Mouse (Mus musculus) liver, postnatal 0 days (tissue): Measurements from ENCODE around the gene Slc7a11. TPM values are rescaled to one million over a fixed set of nuclear protein-coding genes. Genes with fewer than 3 reads are reported as not detected.

ENCODE experiments used
- ATAC-seq: fragments of 200-750 bp; cut with Nextera tagmentation; 2 replicates; pipeline ENCODE4 v1.8.0; 2017; ENCODE audit warnings: mild to moderate bottlenecking, moderate library complexity
- DNase-seq: peaks from one replicate; pipeline ENCODE4 v3.0.0-alpha.2; 2016
- H3K27ac ChIP-seq: fragments of 300-500 bp; sonication (generic); 2 replicates; pipeline ENCODE4 v1.5.1; 2014; ENCODE audit warnings: antibody characterized with exemption, moderate library complexity, mild to moderate bottlenecking, low read depth
- H3K27me3 ChIP-seq: fragments of 300-500 bp; sonication (generic); 2 replicates; pipeline ENCODE4 v1.6.1; 2014; ENCODE audit warnings: low read length, control low read depth, mixed read lengths; ENCODE audit not compliant: insufficient read depth
- H3K36me3 ChIP-seq: fragments of 300-500 bp; sonication (generic); replicated peaks from 2 replicates; pipeline ENCODE4 v1.6.1; 2014; ENCODE audit warnings: mild to moderate bottlenecking, control low read depth, low read length, moderate library complexity, mixed read lengths; ENCODE audit not compliant: insufficient read depth
- H3K4me1 ChIP-seq: fragments of 300-500 bp; sonication (generic); 2 replicates; pipeline ENCODE4 v1.6.1; 2014; ENCODE audit warnings: antibody characterized with exemption, mild to moderate bottlenecking, control low read depth; ENCODE audit not compliant: insufficient read depth
- H3K4me2 ChIP-seq: fragments of 300-500 bp; sonication (generic); 2 replicates; pipeline ENCODE4 v1.6.1; 2014; ENCODE audit warnings: low read depth, mild to moderate bottlenecking, low read length, moderate library complexity, mixed read lengths
- H3K4me3 ChIP-seq: fragments of 300-500 bp; sonication (generic); 2 replicates; pipeline ENCODE4 v1.5.1; 2014; ENCODE audit warnings: low read depth, low read length
- H3K9ac ChIP-seq: fragments of 300-500 bp; sonication (generic); replicated peaks from 2 replicates; pipeline ENCODE4 v1.6.1; 2014; ENCODE audit warnings: mild to moderate bottlenecking, moderate library complexity
- H3K9me3 ChIP-seq: fragments of 300-500 bp; sonication (generic); 2 replicates; pipeline ENCODE4 v1.6.1; 2016; ENCODE audit warnings: mild to moderate bottlenecking, control low read depth, low read length, mixed read lengths
- CTCF ChIP-seq: sonication (generic); IDR thresholded peaks from 2 replicates; pipeline ENCODE4 v1.5.1; 2016; ENCODE audit warnings: antibody characterized with exemption, low read depth
- EP300 ChIP-seq: IDR thresholded peaks from 2 replicates; pipeline ENCODE4 v1.6.1; 2016; ENCODE audit warnings: antibody characterized with exemption, low read depth, mild to moderate bottlenecking
- WGBS: fragments of 180-500 bp; shearing (Covaris S2); extraction: QIAGEN DNeasy Blood & Tissue Kit; methylation state at CpG from one replicate; pipeline ENCODE4 v1.1.7; 2014; ENCODE audit not compliant: insufficient replicate concordance; 5-methylcytosine and 5-hydroxymethylcytosine counted together
- polyA plus RNA-seq: library from polyadenylated mRNA; unstranded; fragments of >200 nt; fragmentation: Nextera tagmentation; extraction: Ambion mirVana; gene quantifications from 2 replicates; pipeline ENCODE4 v1.2.1, GENCODE M21; 2015

The Slc7a11 gene
- polyA plus RNA-seq, 1 experiment from 2014 or later, result 0.14 TPM

DNA sequence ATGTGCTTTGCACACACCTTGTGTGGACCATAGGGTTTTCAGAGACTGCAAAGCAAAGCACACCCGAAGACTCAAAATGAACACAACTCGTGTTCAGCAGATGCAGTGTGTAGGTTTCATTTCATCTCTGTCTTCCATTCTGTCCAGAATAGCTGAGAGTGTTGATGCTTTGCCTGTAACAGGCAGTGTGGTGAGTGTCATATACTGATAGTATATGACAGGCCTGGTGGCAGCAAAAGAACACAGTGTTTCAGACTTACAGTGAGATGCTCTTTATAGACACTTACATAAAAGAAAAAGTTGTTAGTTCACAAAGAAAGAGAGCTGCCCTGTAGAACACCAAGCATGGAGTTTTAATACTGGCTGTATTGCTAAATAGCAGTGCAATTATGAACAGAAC lies 505.8 kb downstream of the Slc7a11 start:
- Histone ChIP-seq H3K4me3 (no peak overlapping the region), H3K4me2 (no peak overlapping the region), H3K27ac (no peak overlapping the region), H3K4me1 (no peaks in the 10 kb centered on the region), H3K9me3 (no peaks in the 10 kb centered on the region), H3K27me3 (no peaks in the 10 kb centered on the region), H3K9ac (no peak overlapping the region), H3K36me3 (no peaks in the 10 kb centered on the region)
- ATAC-seq, result no peak
- TF ChIP-seq EP300, result no peak
- no peak for TF ChIP-seq CTCF
- WGBS, result 77% methylated on average over 2 of the region's 2 CpGs
- no peak for DNase-seq

DNA sequence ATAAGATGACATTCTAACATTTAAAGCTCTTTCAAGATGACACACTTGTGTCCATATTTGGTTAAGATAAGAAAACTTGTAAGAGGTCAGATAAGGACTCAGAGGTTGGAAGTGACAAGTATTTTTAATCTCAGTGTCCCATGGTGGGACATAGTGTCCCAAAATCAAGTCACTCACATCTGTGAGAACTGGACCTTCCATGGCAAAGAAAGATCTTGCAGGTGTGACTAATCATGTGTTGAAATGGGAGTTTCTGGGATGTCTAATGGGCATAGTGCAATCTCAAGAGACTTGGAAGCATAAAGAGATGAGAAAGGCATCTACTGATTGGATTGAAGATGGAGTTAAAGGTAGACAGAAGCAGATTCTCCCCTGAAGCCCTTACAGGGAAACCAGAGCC lies 513.9 kb downstream of the Slc7a11 start:
- Histone ChIP-seq H3K9ac (no peak overlapping the region), H3K27ac (no peak overlapping the region), H3K4me1 (no peaks in the 10 kb centered on the region), H3K27me3 (no peaks in the 10 kb centered on the region), H3K4me3 (no peak overlapping the region), H3K9me3 (no peaks in the 10 kb centered on the region), H3K36me3 (no peaks in the 10 kb centered on the region), H3K4me2 (no peak overlapping the region)
- DNase-seq, result no peak
- no peak for TF ChIP-seq EP300
- TF ChIP-seq CTCF, result no peak
- no peak for ATAC-seq

- Histone ChIP-seq H3K9ac (no peak overlapping the region), H3K4me1 (no peaks in the 10 kb centered on the region), H3K36me3 (no peaks in the 10 kb centered on the region), H3K4me3 (no peak overlapping the region), H3K27ac (no peak overlapping the region), H3K4me2 (no peak overlapping the region), H3K9me3 (no peaks in the 10 kb centered on the region), H3K27me3 (no peaks in the 10 kb centered on the region)
- TF ChIP-seq EP300 (no peak), CTCF (no peak)
- 41% methylated on average over 4 of the region's 4 CpGs for WGBS
- no peak for DNase-seq
- ATAC-seq, result no peak
Measured at GRCm38 (mm10) chr3:49928509-49929263, 514.7 kb downstream of the Slc7a11 start.

DNA sequence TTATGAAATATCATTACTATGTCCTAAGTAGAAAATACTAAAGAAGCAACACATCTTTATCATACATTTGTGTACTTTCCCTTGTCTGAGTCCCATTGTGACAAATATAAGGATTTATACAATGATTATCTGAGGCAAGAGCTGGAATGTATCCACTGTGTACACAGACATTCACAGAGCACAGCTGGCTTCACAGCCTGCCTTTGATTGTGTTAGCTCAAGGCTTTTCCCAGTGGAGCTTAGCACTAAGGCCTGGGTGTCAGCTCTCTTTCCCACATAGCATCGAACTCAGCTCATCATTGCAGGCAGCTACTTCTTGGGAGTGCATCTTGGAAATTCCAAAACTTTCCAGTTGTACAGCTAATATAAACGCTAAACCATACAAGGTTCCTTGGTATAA lies 529.5 kb downstream of the Slc7a11 start:
- Histone ChIP-seq H3K4me2 (no peak overlapping the region), H3K9me3 (no peaks in the 10 kb centered on the region), H3K36me3 (no peaks in the 10 kb centered on the region), H3K27ac (no peak overlapping the region), H3K4me1 (no peaks in the 10 kb centered on the region), H3K9ac (no peak overlapping the region), H3K4me3 (no peak overlapping the region), H3K27me3 (no peaks in the 10 kb centered on the region)
- no peak for TF ChIP-seq CTCF
- no peak for TF ChIP-seq EP300
- ATAC-seq (no peak), DNase-seq (no peak)
- 52% methylated on average over 2 of the region's 2 CpGs for WGBS

GRCm38 (mm10) chr3:49910922-49911321 lies 532.5 kb downstream of the Slc7a11 start:
- H3K9ac ChIP-seq, result no peak overlapping the region
- H3K36me3 ChIP-seq, result no peaks in the 10 kb centered on the region
- no peaks in the 10 kb centered on the region for H3K4me1 ChIP-seq
- 72% methylated on average over 1 of the region's 1 CpGs for WGBS
- DNase-seq (no peak), ATAC-seq (no peak)
- H3K4me2 ChIP-seq, result no peak overlapping the region
- TF ChIP-seq EP300, result no peak
- no peak for TF ChIP-seq CTCF
- no peak overlapping the region for H3K4me3 ChIP-seq
- no peaks in the 10 kb centered on the region for H3K27me3 ChIP-seq
- no peaks in the 10 kb centered on the region for H3K9me3 ChIP-seq
- no peak overlapping the region for H3K27ac ChIP-seq

DNA sequence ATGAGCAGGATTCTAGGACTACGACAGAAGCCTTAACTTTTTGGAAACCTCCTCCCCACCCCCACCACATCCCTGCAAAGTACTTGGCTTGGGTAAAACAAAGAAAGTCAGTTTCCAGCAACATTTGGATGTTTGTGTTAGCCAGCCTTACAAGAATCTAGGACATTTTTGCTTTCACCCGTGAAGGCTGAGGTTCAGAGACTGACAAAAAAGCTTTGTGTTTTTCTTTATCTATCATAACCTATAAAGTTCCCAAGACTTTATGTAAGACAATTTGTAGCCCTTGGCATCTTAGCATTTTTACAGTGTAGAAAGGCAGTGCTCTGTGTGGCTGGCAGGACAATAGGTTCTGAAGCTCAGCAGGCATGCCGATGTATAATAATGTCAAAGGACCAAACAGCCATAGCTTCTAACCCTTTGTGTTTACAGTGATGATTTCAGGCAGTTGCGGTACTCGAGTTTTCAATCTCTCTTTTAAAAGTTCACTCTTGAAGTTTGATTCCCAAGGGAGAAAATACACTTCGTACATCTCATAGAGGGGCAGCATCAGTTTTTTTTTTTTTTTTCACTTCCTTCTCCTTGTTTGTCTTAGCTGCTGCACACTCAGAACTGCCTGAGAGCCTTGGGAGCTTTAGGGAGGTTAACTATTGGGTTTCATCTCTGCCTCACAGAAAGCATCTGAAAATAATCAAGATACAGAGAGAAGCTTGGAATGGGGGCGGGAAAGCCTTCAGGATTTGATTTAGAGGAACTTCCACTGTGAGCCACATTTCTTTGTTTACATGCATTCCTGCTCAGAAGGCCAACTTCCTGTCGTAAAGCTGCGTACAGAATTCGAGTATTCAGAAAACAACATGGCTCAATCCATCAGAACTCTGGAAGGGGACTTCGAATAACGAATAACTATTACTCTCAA lies 534.7 kb downstream of the Slc7a11 start:
- 37% methylated on average over 12 of the region's 12 CpGs for WGBS
- H3K36me3 ChIP-seq, result no peaks in the 10 kb centered on the region
- H3K27me3 ChIP-seq, result no peaks in the 10 kb centered on the region
- no peaks in the 10 kb centered on the region for H3K9me3 ChIP-seq
- no peak overlapping the region for H3K9ac ChIP-seq
- no peak overlapping the region for H3K4me3 ChIP-seq
- no peak for ATAC-seq
- no peaks in the 10 kb centered on the region for H3K4me1 ChIP-seq
- H3K4me2 ChIP-seq, result no peak overlapping the region
- H3K27ac ChIP-seq, result no peak overlapping the region
- DNase-seq, result no peak
- TF ChIP-seq EP300 (no peak), CTCF (no peak)
